Mouse (Mus musculus) v-Abl transformed pro-B cells (cell line): ENCODE results near the gene Pitpnb.

Source experiments
- in situ Hi-C, 2 experiments: fragments of 400-800 bp; cut with MboI; formaldehyde crosslinking; loops; one replicate each; pipeline ENCODE4 v1.15.1; 2025; ENCODE audit not compliant: unreplicated experiment in 2 of 2

The Pitpnb gene

GRCm38 (mm10) chr5:111417378-111418131 lies 87.0 kb downstream of the Pitpnb start:
- in situ Hi-C loops = loop anchor here in 1 of 2 experiments (25.0 kb wide), 1 partner anchor 1620 kb away; no protein-coding TSS in a partner anchor

DNA sequence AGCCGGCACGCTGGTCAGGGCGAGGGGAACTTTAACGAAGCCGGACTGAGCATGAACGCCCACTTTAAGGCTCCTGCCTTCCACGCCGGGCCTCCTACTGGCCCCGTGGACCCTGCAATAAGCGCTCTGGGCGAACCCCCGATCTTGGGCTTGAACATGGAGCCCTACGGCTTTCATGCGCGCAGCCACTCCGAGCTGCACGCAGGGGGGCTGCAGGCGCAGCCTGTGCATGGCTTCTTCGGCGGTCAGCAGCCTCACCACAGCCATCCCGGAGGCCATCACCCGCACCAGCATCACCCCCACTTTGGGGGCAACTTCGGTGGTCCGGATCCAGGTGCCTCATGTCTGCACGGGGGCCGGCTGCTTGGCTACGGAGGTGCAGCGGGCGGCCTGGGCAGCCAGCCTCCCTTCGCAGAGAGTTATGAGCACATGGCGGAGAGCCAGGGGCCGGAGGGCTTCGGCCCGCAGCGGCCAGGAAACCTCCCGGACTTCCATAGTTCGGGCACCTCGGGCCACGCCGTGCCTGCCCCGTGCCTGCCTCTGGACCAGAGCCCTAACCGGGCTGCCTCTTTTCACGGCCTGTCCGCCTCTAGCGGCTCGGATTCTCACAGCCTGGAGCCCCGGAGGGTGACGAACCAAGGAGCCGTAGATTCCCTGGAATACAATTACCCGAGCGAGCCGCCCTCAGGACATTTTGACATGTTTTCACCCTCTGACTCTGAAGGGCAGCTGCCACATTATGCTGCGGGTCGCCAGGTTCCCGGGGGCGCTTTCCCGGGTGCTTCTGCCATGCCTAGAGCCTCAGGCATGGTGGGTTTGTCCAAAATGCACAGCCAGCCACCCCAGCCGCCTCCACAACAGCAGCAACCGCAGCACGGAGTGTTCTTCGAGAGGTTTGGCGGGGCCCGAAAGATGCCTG lies 87.9 kb downstream of the Pitpnb start:
- in situ Hi-C loops = loop anchor here in 1 of 2 experiments (25.0 kb wide), 1 partner anchor 1619 kb away; no protein-coding TSS in a partner anchor

DNA sequence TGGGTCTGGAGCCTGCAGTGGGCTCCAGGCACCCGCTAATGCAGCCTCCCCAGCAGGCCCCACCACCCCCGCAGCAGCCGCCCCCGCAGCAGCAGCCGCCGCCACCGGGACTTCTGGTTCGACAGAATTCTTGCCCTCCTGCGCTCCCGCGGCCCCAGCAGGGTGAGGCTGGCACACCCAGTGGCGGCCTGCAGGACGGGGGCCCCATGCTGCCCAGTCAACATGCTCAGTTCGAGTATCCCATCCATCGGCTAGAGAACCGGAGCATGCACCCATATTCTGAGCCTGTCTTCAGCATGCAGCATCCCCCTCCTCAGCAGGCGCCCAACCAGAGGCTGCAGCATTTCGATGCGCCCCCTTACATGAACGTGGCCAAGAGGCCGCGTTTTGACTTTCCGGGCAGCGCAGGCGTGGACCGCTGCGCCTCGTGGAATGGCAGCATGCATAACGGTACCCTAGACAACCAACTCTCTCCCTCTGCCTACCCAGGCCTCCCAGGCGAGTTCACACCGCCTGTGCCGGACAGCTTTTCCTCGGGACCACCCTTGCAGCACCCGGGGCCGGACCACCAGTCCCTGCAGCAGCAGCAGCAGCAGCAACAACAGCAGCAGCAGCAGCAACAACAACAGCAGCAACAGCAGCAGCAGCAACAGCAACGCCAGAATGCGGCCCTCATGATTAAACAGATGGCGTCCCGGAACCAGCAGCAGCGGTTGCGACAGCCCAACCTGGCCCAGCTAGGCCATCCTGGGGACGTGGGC lies 88.7 kb downstream of the Pitpnb start:
- in situ Hi-C loops = loop anchor here in 1 of 2 experiments (25.0 kb wide), 1 partner anchor 1618 kb away; no protein-coding TSS in a partner anchor

- in situ Hi-C loops = loop anchor here in 1 of 2 experiments (25.0 kb wide), 1 partner anchor 1617 kb away; no protein-coding TSS in a partner anchor
Measured at GRCm38 (mm10) chr5:111420011-111420691, 89.6 kb downstream of the Pitpnb start.

- in situ Hi-C loops = loop anchor here in 1 of 2 experiments (25.0 kb wide), 1 partner anchor 1616 kb away; no protein-coding TSS in a partner anchor
Measured at GRCm38 (mm10) chr5:111420896-111421295, 90.3 kb downstream of the Pitpnb start.

- in situ Hi-C loops = loop anchor here in 1 of 2 experiments (25.0 kb wide), 1 partner anchor 1616 kb away; no protein-coding TSS in a partner anchor
Measured at GRCm38 (mm10) chr5:111421424-111421823, 90.9 kb downstream of the Pitpnb start.

DNA sequence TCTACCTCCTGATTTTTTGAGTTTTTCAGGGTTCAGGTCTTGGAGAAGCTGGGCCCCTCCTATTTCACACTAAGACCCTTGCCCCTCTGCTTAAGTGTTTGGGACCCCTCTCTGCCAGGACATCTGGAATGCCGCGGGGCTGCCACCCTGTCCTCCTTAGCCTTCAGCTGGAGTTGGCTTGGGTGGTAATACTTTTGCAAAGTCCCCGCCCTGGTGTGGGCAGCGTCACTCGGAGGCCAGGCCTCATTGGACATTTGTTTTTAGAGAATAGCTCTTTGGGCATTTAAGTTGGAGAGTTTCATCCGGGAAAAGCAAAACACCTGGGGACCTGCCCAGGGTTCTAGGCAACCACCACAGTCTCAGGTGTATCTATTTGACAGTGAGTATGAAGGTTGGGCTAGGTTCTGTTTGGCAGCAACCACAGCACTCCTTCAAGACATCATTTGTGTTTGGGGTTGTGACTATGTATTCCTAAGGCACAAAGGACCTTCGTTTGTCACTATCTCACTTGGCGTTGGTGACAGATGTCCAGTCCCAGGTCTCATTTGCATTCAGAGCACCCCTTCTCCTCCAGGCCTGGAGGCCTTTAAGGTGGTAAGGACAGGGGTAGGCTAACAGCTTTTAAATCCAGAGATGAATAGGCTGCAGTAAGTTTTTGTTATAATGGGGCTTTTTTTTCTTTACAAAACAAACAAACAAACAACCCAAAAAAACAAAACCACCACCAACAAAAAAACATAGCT lies 91.7 kb downstream of the Pitpnb start:
- in situ Hi-C loops = loop anchor here in 1 of 2 experiments (25.0 kb wide), 1 partner anchor 1615 kb away; no protein-coding TSS in a partner anchor

DNA sequence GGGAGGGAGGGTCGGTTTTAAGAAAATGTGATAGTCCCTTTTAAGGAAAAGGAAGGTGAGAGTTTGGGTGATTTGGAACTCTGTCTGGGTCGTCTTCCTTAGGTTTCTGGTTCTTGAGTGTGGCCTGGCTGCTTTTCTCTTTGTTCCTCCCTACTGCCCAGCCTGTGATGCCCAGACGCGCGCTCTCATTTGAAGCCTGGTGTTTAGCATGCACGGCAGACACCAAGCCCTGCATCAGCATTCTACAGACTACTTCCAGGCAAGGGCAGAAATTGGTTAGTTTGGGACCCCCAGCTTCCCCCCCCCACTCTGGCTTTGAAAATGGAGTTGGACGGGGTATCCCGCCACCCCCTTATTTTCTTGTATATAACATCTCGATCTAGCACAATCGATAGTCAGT lies 92.4 kb downstream of the Pitpnb start:
- in situ Hi-C loops = loop anchor here in 1 of 2 experiments (25.0 kb wide), 1 partner anchor 1614 kb away; no protein-coding TSS in a partner anchor

GRCm38 (mm10) chr5:111423616-111424015 lies 93.1 kb downstream of the Pitpnb start:
- in situ Hi-C loops = loop anchor here in 1 of 2 experiments (25.0 kb wide), 1 partner anchor 1614 kb away; no protein-coding TSS in a partner anchor

DNA sequence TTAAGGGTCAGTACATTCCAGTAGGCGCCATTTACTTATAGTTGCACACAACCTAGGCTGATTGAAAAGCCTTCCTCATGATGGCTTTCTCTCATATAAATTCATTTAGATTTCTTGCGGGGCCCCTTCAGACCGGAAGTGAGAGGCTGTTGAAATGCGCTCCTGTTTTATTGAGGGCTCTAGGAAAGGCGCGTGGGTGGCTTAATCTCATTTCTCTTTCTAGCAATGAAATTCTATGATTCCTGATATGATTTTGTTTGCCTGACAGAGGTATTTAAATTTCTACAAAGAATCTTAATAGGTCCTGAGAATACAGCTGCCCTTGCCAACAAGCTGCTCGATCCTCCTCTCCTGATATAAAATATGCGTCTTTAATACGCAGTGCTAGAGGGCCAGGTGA lies 95.2 kb downstream of the Pitpnb start:
- in situ Hi-C loops = no loop called here

- in situ Hi-C loops = no loop called here
Measured at GRCm38 (mm10) chr5:111426249-111426648, 95.7 kb downstream of the Pitpnb start.

DNA sequence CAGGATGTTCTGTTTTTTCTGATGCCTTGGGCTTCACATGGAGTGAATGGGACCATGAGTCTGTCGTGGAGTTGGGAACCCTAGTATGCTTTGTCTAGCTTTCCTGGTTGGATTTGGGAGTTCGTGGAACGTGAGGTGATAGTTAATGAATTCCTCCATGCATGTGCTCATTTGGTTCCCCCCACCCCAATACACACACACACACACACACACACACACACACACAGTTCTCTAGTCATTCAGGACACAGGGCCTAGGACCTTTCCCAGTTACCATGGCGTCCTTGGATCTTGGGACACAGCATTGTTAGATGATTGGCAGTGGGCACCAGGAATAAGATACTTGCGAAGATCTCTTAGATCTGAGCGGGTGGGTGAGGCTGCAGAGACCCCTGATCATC lies 98.3 kb downstream of the Pitpnb start:
- in situ Hi-C loops = no loop called here

GRCm38 (mm10) chr5:111429726-111430125 lies 99.2 kb downstream of the Pitpnb start:
- in situ Hi-C loops = no loop called here

- in situ Hi-C loops = no loop called here
Measured at GRCm38 (mm10) chr5:111431007-111431730, 100.6 kb downstream of the Pitpnb start.

- in situ Hi-C loops = no loop called here
Measured at GRCm38 (mm10) chr5:111432842-111433241, 102.3 kb downstream of the Pitpnb start.

DNA sequence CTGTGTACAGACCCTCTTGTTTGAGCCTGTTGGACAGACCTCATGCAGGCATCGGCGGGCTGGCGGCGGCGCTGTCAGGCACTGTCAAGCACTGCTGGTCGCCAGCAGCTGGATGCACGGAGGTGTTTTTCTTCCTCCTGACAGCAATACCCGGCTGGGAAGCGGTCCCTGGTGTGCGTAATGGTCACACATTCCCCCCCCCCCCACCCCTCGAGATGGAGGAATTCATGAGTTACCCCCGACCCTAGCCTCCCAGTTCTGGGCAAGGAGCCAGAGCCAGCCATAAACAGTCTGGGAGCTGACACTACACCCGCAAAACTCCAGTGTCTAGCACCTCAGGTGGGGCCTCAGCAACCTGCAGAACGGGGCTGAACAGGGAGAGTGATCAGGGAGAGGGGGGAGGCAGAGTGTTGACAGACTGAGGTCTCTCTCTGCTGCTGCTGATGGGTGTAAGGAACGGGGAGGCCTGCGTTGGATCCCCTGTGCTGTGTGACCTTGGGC lies 103.8 kb downstream of the Pitpnb start:
- in situ Hi-C loops = no loop called here

DNA sequence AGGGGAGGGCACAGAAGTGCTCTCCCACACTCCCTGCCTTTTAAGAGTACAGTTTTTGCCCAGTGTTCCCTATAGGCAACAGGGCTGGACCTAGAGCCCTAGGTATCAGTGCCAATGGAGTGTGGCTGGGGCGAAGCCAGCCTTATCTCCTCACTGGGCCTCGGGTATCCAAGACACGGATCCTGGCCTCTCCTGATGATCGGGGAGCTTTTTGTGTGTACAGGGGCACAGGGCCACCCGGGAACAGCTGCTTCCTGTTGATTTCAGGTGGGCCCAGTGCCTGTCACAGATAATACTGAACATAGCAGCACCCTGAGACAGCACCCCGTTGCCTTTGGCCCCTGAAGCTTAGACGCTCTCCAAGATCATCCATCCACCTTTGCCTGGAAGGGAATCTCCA lies 105.7 kb downstream of the Pitpnb start:
- in situ Hi-C loops = no loop called here

GRCm38 (mm10) chr5:111437205-111437604 lies 106.6 kb downstream of the Pitpnb start:
- in situ Hi-C loops = no loop called here
